Comparison of ENCODE assay signal across 8 mouse cellular contexts in genomic region chr10:82901436-82901835, GRCm38 (mm10). TPM values are rescaled to one million over a fixed set of nuclear protein-coding genes. Genes with fewer than 3 reads are reported as not detected.
DNase-seq lines count a peak whose midpoint lies in the region; ATAC-seq and TF ChIP-seq lines count a peak whose summit lies in the region.

No protein-coding gene starts in this region.

- CTCF ChIA-PET in Patski (lab: Charles Lee), result interaction anchor here (0.5 to 7.0 kb wide), 13 partner anchors 9 to 234 kb away, joined by 3 to 50 read pairs (median 4); no protein-coding TSS in a partner anchor

- H3K9ac ChIP-seq in hindbrain, embryonic 15.5 days, result no peak overlapping the region

- POLR2A ChIA-PET in Patski (lab: Charles Lee), result no interaction called here

- 4% methylated on average over 7 of the region's 7 CpGs for WGBS in hindbrain, embryonic 15.5 days

- peaks cover 10% of the 10 kb centered on the region for H3K36me3 ChIP-seq in hindbrain, embryonic 15.5 days

- TF ChIP-seq CTCF in Patski (IDR thresholded peaks at IDR 0.05), result peak; percentile 95

- H3K4me2 ChIP-seq in hindbrain, embryonic 15.5 days, result no peak overlapping the region

- in situ Hi-C loops in Patski (cut with MboI; ENCODE audit: low pct_unique_long_range_greater_than_20kb), result loop anchor here (5.0 to 10.0 kb wide), 4 partner anchors 89 to 603 kb away; no protein-coding TSS in a partner anchor

- no peaks in the 10 kb centered on the region for H3K9me3 ChIP-seq in hindbrain, embryonic 15.5 days

- H3K4me1 ChIP-seq in hindbrain, embryonic 15.5 days (replicated peaks), result peaks cover 16% of the 10 kb centered on the region

- no peak overlapping the region for H3K4me3 ChIP-seq in hindbrain, embryonic 15.5 days

- H3K27ac ChIP-seq in hindbrain, embryonic 15.5 days (replicated peaks), result peak overlapping the region; percentile 34

- peak; percentile 12 for DNase-seq in Patski (ENCODE audit: low read depth, low spot score)
- DNase-seq in cerebellum, postnatal 10 days, result peak; percentile 92
- DNase-seq in frontal cortex, postnatal 25 days (ENCODE audit: low spot score in 2 of 2), result peak; percentile 80 to 82
- peak; percentile 86 to 98 for DNase-seq in layer of hippocampus, postnatal 25 days (ENCODE audit: extremely low spot score in 1 of 2, low spot score in 1 of 2)
- DNase-seq in lung, postnatal 25 days (ENCODE audit: low spot score), result peak; percentile 87
- DNase-seq in retina, postnatal 1 day, result peak; percentile 83
- peak; percentile 96 for DNase-seq in thymus, postnatal 4 days

- H3K27me3 ChIP-seq in Patski, result no peaks in the 10 kb centered on the region
- no peaks in the 10 kb centered on the region for H3K27me3 ChIP-seq in hindbrain, embryonic 15.5 days

- no peak for ATAC-seq in Patski
- ATAC-seq in hindbrain, embryonic 15.5 days (ENCODE audit: low FRiP score, low read depth), result peak; percentile 32; the same call in 1 of the 2 replicates

RNA-seq across cellular contexts. Expression of gene Eid3, which starts 35.0 kb away (rescaled TPM):
- 0.90 TPM for polyA plus RNA-seq in Patski (2021)
- polyA plus RNA-seq in hindbrain, embryonic 15.5 days (2015; fragmentation: Nextera tagmentation; extraction: Ambion mirVana), result 0.34 and 0.45 TPM in 2 replicates
- 1 to 10 TPM; 1.3 to 2.3 TPM for total RNA-seq in layer of hippocampus, postnatal 25 days (2021)

Comparison
In these comparisons a context has a peak if more than half of its experiments do, and no peak if none do; other contexts are left out.
1. DNase-seq: peak in every context shown above with its lines; median percentile 96 in thymus, postnatal 4 days; 92 in cerebellum, postnatal 10 days; 92 in layer of hippocampus, postnatal 25 days; 87 in lung, postnatal 25 days; 83 in retina, postnatal 1 day; 81 in frontal cortex, postnatal 25 days; 12 in Patski.